Mouse (Mus musculus) urinary bladder, adult 2 months (tissue): ENCODE results near the gene Aff3. TPM values are rescaled to one million over a fixed set of nuclear protein-coding genes. Genes with fewer than 3 reads are reported as not detected.

Experiments used
- DNase-seq: peaks from one replicate; pipeline ENCODE4 v3.0.0; 2022; ENCODE audit warnings: low spot score
- polyA plus RNA-seq: library from polyadenylated mRNA; depleted of rRNA; stranded (reverse); fragments of >200 nt; gene quantifications from 2 replicates; pipeline ENCODE4 v1.2.3, GENCODE M21; 2012

Aff3 gene
- polyA plus RNA-seq, 1 experiment: 2.3 TPM

DNA sequence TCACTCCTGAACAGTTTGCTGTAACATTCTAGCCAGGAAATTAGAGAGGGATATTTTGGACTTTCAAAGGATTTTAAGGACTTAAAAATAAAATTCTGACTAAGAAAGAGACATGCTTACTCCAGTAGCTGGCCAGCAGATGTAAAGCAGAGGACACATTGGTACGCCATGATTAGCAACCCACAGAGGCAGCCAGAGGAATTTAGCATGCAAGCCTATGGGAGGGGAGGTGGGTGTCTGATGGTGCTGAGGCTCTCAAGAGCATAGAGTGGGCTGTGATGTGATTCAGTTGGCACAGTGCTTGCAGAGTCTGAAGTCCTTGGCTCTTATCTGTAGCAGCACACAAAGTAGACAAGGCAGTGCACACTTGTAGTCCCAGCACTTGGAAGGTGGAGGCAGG, 376.0 kb downstream of the Aff3 start:
- DNase-seq: no peak

- no peak for DNase-seq
Measured at GRCm38 (mm10) chr1:38286551-38286950, 378.2 kb downstream of the Aff3 start.

DNA sequence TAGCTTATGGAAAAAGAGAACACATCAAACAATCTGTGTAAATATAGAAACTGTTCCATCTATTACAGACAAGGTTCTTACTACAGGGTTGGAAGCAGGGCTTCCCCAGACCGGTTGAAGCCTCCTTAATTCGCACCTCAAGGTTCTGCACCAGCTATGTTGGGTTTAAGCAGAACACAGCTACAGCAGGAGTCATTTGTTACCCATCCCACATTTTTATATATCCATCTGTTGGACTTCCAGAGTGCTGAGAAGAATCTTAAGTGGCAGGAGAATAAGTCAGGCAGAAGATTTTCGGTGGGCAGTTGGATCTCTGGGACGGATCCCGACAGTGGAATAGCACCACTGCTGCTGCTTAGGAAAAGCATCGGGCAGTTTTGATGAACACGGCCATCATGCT, 384.2 kb downstream of the Aff3 start:
- no peak for DNase-seq

DNA sequence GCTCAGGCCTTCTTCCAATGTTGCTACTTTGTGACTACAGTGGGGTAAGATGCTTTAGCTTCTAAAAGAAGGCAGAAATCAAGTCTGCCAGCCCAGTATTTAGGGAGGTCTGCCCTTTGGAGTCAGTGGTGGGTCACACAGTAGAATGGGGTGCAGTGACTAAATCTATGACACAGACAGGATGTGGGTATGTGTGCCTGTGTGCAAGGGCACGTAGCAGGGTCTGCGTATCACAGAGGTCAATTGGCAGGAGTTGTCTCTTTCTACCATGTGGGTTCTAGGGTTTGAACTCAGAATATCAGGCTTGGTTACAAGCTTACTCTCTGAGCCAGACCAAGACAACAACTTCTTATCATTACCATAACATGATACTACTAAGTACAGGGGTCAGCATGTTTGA, 393.4 kb downstream of the Aff3 start:
- DNase-seq: no peak

- no peak for DNase-seq
Measured at GRCm38 (mm10) chr1:38268246-38269042, 396.3 kb downstream of the Aff3 start.

- no peak for DNase-seq
Measured at GRCm38 (mm10) chr1:38263251-38263650, 401.5 kb downstream of the Aff3 start.

GRCm38 (mm10) chr1:38262362-38263154, 402.2 kb downstream of the Aff3 start:
- no peak for DNase-seq

GRCm38 (mm10) chr1:38261076-38261475, 403.7 kb downstream of the Aff3 start:
- no peak for DNase-seq

DNA sequence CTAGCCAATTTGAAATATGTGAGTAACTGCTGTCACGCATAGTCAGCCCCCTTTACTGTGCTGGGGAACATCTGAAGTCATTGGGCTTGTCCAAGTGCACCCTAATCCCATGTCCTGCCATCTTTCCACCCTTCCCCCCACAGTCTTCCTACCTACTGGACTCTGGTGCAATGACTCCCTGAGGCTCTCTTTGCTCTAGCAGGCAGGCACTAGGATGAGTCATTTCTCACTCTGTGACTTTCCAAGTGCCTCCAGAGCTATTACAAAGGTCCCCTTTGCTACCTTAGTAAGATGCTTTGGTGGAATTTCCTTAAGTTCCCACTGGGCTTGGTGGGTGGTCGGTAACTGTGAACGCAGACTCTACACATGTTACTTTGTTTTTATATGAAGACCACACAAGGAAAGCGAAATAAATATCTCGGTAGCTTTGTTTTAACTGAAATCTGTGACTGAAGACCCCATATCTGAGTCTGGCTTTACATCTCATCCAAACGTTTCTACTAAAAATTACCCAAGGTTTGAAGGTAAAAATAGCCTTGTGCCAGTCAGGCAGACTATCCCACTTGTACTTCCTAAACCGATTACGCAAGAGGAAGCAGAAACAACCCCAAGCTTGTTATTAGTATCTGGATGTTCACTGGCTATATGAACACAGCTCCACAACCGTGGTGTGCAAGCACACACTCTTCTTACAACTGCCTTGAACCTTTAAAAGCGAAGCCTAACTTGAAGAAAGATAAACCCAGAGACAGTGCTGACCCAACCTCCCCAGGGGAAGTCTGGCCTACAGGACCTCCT, 405.0 kb downstream of the Aff3 start:
- no peak for DNase-seq

DNA sequence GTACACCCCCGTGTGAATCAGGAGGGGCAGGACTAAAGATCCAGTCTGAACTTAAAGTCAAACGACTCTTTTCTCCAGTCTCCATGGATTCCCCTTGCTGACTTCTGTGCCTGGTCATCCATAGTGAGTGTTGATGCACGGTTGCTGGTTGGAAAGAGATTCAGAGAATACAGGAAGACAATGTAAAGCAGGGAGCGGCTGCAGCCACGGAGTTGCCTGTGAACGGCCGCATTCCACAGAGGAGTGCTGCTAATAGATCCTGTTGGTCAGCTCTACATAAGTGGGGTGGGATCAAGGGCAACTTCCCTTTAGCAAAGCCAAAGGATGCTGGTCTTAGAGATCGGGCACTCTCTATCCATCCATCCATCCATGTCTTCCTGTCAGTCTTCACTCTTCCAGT, 410.3 kb downstream of the Aff3 start:
- DNase-seq: no peak

DNA sequence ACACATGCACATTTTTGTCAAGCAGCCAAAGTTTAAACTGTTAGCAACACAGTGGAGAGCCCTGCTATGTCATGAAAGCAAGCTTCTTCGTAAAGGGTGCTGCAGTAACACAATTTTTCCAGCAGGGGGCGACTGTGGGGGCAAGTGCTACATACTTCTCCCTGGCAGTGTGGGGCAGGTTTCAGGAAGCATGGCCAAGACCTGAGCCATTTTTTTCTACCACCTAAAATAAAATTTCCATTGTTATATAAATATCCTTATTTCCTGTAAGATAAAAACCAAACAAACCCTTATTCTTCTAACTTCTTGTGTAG, 412.0 kb downstream of the Aff3 start:
- no peak for DNase-seq

- no peak for DNase-seq
Measured at GRCm38 (mm10) chr1:38252031-38252765, 412.6 kb downstream of the Aff3 start.

GRCm38 (mm10) chr1:38251448-38251847, 413.3 kb downstream of the Aff3 start:
- no peak for DNase-seq

DNA sequence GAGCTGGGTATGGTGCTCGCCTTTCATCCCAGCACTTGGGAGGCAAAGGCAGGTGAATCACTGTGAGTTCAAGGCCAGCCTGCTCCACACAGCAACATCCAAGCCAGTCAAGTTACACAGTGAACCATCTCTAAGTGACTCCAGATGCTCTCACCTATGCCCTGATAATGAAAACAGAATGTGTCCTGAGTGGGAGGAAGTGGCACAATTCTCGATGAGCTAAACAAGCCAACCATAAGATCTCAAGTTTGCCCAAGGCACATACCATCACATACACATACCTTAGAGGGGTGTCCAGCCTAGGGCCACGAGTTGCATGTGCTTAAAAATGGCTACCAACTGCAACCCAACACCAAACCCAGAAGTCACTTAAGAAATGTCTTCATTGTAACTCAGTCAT, 414.5 kb downstream of the Aff3 start:
- DNase-seq: no peak

GRCm38 (mm10) chr1:38249561-38249960, 415.2 kb downstream of the Aff3 start:
- DNase-seq: no peak

DNA sequence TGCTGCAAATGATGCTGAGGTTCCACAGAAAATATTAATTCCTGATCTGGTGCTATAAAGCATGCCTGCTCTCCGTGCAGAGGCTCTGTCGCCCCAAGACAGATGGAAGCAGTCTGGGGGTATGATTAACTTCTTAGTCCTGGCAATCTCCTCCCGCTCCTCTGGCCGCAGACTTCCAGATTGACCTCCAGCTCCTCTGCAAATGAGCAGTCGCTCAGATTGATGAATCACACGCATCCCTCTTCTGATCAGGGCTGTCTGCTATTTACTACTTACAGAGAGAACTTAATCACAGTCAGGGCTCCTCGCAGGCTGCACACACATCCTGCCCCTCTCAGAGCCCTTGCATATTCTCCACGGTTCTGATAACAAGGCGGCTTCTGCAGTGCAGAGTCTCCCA, 416.7 kb downstream of the Aff3 start:
- DNase-seq: no peak

DNA sequence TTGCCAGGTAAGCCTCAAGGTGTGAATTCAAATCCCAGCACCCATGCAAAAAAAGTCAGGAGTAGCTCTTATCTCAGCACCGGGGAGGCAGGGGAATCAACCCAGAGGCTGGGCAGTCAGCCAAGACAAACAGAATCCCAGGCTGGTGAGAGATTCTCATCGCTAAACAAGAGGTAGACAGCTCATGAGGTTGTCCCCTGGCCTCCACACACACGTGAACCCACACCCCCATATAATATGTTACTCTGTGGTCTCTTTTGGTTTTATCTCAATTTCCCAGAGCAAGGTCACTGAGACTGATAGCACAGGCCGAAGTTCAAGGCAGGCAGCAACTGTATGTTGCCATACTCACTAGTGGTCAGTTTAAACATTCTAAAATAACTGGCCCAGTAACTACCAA, 422.2 kb downstream of the Aff3 start:
- DNase-seq: no peak

- no peak for DNase-seq
Measured at GRCm38 (mm10) chr1:38241801-38242200, 423.0 kb downstream of the Aff3 start.

DNA sequence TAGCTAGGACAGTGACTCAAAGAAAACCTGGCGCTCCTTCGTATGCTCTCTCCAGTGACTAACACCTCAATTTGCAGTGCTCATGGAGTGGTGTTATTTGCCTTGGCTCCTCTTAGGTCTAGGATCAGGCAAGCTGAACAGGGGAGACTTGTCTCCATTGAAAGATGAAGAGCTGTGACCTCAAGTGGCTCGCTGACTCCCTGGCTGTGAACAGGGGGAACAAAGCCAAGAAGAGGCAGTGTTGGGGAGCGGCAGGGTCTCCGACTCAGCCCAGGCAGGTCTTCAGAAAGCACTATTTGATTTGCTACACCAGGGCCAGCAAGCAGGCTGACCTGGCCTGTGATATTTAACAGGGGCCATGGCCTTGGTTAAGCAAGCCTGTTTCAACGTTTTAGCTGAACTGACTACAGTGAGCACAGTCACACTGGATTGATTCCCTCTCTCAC, 423.5 kb downstream of the Aff3 start:
- DNase-seq: no peak

- no peak for DNase-seq
Measured at GRCm38 (mm10) chr1:38240438-38241220, 424.1 kb downstream of the Aff3 start.

DNA sequence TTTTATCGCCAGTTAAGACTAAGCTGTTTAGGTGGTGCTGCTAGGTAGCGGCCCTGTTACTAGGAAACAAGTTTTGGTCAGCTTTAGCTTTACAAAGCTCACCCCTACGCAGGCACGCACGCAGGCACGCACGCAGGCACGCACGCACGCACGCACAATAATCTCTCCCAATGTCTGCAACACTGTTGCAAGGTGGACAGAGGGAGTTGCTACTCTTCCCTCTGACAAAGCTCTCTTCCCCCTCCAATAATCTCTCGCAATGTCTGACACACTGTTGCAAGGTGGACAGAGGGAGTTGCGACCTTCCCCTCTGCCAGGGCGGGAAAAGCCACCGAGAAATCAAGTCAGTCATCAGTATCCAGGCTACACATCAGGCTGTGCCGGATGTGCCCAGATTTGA, 425.2 kb downstream of the Aff3 start:
- DNase-seq: no peak
